Mouse (Mus musculus) bone marrow, adult 2 months (tissue): ENCODE measurements around the gene Gm20489.

Source experiments
- CTCF ChIP-seq: fragments of 200-500 bp; IDR thresholded peaks from 2 replicates; pipeline ENCODE4 v1.5.1; 2011; ENCODE audit warnings: low read length, control low read depth; ENCODE audit not compliant: control insufficient read depth, insufficient read depth
- POLR2A ChIP-seq: fragments of 200-500 bp; IDR thresholded peaks from 2 replicates; pipeline ENCODE4 v1.6.1; 2011; ENCODE audit warnings: low read depth, mild to moderate bottlenecking, control low read depth, low read length, borderline replicate concordance; ENCODE audit not compliant: control insufficient read depth

GRCm38 (mm10) chrX:101221834-101222795 is 46.7 kb downstream of the Gm20489 start, which contains the start of gene Snx12:
- no peak for TF ChIP-seq POLR2A
- TF ChIP-seq CTCF, result no peak
